Mouse (Mus musculus) hindbrain, embryonic 14.5 days (tissue): ENCODE measurements around the gene Pbx1. TPM values are rescaled to one million over a fixed set of nuclear protein-coding genes. Genes with fewer than 3 reads are reported as not detected.

ENCODE experiments used
- ATAC-seq: fragments of 200-750 bp; cut with Nextera tagmentation; 2 replicates; pipeline ENCODE4 v1.8.0; 2017; ENCODE audit warnings: moderate number of reproducible peaks, mild to moderate bottlenecking, moderate TSS enrichment, moderate library complexity; ENCODE audit not compliant: low FRiP score
- DNase-seq: peaks from one replicate; pipeline ENCODE4 v3.0.0-alpha.2; 2015; ENCODE audit warnings: low spot score
- H3K27ac ChIP-seq: fragments of 300-500 bp; sonication (generic); 2 replicates; pipeline ENCODE4 v1.5.1; 2014; ENCODE audit warnings: mild to moderate bottlenecking, moderate library complexity
- H3K27me3 ChIP-seq: fragments of 300-500 bp; sonication (generic); 2 replicates; pipeline ENCODE4 v1.6.1; 2014; ENCODE audit warnings: mild to moderate bottlenecking, low read length, mixed read lengths; ENCODE audit not compliant: control insufficient read depth, insufficient read depth
- H3K36me3 ChIP-seq: fragments of 300-500 bp; sonication (generic); replicated peaks from 2 replicates; pipeline ENCODE4 v1.6.1; 2014; ENCODE audit not compliant: control insufficient read depth, insufficient read depth
- H3K4me1 ChIP-seq: fragments of 300-500 bp; sonication (generic); replicated peaks from 2 replicates; pipeline ENCODE4 v1.6.1; 2014; ENCODE audit warnings: antibody characterized with exemption, low read length, mixed read lengths; ENCODE audit not compliant: control insufficient read depth, insufficient read depth
- H3K4me2 ChIP-seq: fragments of 300-500 bp; sonication (generic); replicated peaks from 2 replicates; pipeline ENCODE4 v1.6.1; 2014; ENCODE audit warnings: mild to moderate bottlenecking, moderate library complexity
- H3K4me3 ChIP-seq: fragments of 300-500 bp; sonication (generic); replicated peaks from 2 replicates; pipeline ENCODE4 v1.5.1; 2014; ENCODE audit warnings: mild to moderate bottlenecking, low read length
- H3K9ac ChIP-seq: fragments of 300-500 bp; sonication (generic); 2 replicates; pipeline ENCODE4 v1.6.1; 2014
- H3K9me3 ChIP-seq: fragments of 300-500 bp; sonication (generic); 2 replicates; pipeline ENCODE4 v1.6.1; 2016; ENCODE audit warnings: low read length; ENCODE audit not compliant: control insufficient read depth
- WGBS: fragments of 180-500 bp; shearing (Covaris S2); extraction: QIAGEN DNeasy Blood & Tissue Kit; methylation state at CpG from one replicate; pipeline ENCODE4 v1.1.7; 2014; 5-methylcytosine and 5-hydroxymethylcytosine counted together
- polyA plus RNA-seq: library from polyadenylated mRNA; unstranded; fragments of >200 nt; fragmentation: Nextera tagmentation; extraction: Ambion mirVana; gene quantifications from 2 replicates; pipeline ENCODE4 v1.2.1, GENCODE M21; 2014

Pbx1 gene
- polyA plus RNA-seq, 1 experiment from 2014 or later, result 46.3 TPM

DNA sequence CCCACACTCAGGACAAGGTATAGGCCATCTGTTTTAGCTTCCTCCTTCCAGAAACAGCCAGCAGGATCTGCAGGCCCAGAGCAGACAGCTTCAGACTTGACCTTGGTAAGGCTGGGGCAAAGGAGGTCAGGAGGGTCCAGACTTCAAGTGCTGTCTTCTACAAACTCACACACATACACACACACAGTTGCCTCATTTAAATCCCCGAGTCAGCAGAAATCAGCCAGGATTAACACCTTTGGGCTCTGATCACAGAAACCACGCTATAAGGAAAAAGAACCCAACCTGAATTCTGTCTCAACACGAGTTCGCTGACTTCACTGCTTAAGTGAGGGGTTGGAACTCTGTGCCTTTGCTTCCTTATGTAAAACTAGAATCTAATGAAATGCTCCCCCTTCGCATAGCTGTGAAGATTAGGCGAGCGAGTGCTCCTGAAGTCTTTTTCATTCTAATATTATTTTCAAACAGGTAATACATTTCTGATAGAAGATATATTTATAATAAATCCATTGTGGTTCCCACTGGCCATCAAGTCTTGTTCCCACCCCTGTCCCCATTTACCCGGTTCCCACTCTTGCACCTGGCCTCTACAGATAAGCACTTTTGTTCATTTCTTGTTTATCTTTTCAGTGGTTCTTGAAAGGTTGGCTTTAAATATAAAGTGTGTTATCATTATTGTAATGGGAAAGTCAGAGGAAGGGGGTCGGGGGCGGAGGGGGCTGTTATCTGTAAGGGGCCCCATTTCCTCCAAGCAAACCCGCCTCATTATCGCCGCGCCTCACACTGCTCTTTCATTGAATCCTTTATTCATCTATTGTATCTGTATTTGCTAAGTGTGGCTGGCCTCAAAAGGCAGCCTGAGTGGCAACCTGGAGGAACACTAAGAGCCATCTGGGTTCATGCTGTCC, 124.5 kb downstream of the Pbx1 start:
- no peak overlapping the region for H3K4me2 ChIP-seq
- WGBS, result 61% methylated on average over 14 of the region's 14 CpGs
- H3K4me3 ChIP-seq, result no peak overlapping the region
- ATAC-seq, result no peak
- no peak overlapping the region for H3K9ac ChIP-seq
- DNase-seq, result no peak
- no peaks in the 10 kb centered on the region for H3K27me3 ChIP-seq
- no peak overlapping the region for H3K27ac ChIP-seq
- no peaks in the 10 kb centered on the region for H3K9me3 ChIP-seq
- H3K4me1 ChIP-seq, result peaks cover 28% of the 10 kb centered on the region
- no peaks in the 10 kb centered on the region for H3K36me3 ChIP-seq

DNA sequence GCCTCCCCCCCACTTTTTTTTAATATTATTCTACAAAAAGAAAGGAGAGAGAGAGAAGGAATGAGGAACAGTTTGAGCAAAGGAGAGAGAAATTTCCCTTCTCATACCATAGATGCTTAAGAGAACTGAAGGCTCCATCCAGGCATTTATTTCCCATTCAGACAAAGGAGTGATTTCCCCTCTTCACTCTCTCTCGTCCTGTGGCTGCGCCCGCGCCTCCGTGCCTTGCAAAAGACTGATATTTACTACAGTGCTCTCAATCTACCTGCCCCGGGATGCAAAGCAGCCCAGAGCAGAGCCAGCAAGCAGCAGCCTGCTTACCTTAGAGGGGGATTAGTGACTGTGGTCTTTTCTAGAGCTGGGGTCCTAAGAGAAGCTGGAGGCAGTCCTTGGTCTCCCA, 131.6 kb downstream of the Pbx1 start:
- H3K9ac ChIP-seq, result peak overlapping the region; percentile 57
- H3K4me3 ChIP-seq, result no peak overlapping the region
- ATAC-seq (no peak), DNase-seq (no peak)
- H3K27ac ChIP-seq, result peak overlapping the region; percentile 87
- 62% methylated on average over 6 of the region's 6 CpGs for WGBS
- H3K4me1 ChIP-seq, result peaks cover 31% of the 10 kb centered on the region
- H3K9me3 ChIP-seq, result 0 out of 2 replicates have a peak, but pooled peaks cover 3% of the 10 kb centered on the region
- peak overlapping the region; percentile 34 for H3K4me2 ChIP-seq
- no peaks in the 10 kb centered on the region for H3K27me3 ChIP-seq
- no peaks in the 10 kb centered on the region for H3K36me3 ChIP-seq

DNA sequence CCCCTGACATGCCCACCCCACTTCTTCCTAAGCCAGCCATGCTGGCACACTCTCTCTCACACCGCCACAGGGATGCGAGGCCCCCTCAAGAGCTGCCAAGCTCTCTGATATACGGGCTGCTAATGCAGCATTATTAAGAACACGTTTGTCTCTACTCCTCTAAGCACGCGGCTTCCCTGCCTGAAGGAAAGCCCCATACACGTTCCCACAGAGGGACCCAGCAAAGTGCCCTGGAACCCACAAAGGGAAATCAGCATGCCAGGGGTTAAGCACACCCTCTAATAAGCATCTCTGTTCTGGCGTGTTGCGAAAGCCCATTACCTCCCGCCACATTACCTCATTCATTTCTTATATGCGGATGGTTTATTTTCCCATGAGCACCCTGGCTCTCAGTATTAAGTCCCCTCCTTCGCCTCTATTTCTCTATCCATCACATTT, 132.1 kb downstream of the Pbx1 start:
- Histone ChIP-seq H3K27me3 (no peaks in the 10 kb centered on the region), H3K4me2 (peak overlapping the region; percentile 34), H3K9me3 (0 out of 2 replicates have a peak, but pooled peaks cover 3% of the 10 kb centered on the region), H3K4me1 (peaks cover 31% of the 10 kb centered on the region), H3K4me3 (no peak overlapping the region), H3K9ac (peak overlapping the region; percentile 57), H3K36me3 (no peaks in the 10 kb centered on the region), H3K27ac (peak overlapping the region; percentile 87)
- DNase-seq (no peak), ATAC-seq (peak; percentile 70)
- WGBS, result 29% methylated on average over 12 of the region's 12 CpGs

DNA sequence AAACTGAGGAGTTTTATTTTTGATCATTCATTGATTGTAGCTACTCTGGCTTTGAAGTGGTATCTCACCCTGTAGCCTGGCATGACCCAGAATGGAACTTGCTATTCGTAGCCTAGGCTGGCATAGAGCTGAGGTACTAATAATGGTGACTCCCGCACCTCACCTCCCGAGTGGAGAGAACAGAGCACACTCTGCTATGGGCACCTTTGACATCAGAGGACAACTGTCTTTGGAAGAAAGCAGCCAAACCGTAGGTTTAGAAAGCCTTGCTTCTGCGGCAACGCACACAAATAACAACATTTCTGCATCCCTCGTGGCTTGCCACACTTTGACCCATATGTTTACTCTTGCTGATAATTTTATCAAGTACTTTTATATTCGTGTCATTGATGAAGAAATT, 132.9 kb downstream of the Pbx1 start:
- Histone ChIP-seq H3K9ac (no peak overlapping the region), H3K4me1 (peaks cover 31% of the 10 kb centered on the region), H3K27ac (peak overlapping the region; percentile 87; the same call in 1 of the 2 replicates), H3K4me2 (no peak overlapping the region), H3K36me3 (no peaks in the 10 kb centered on the region), H3K27me3 (no peaks in the 10 kb centered on the region), H3K9me3 (0 out of 2 replicates have a peak, but pooled peaks cover 3% of the 10 kb centered on the region), H3K4me3 (no peak overlapping the region)
- ATAC-seq (no peak), DNase-seq (no peak)
- 87% methylated on average over 8 of the region's 8 CpGs for WGBS

DNA sequence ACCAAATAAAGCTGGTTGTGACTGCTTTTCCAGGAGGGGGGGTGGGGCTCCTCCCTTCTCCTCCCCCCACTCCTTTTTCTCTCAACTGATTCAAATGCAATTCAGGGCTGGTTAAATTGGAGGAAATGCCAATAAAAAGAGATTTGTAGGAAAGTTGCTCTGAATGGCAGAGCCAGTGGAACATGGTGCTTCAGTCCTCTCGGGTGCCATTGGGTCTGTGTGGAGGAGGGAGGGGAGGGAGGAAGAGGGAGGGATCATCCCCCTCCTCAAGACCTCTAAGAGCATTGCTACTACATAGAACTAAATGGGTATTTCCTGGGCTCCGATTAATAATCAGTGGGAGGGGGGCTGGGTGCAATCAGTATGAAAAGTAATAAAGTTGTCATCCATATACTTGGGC, 135.8 kb downstream of the Pbx1 start:
- Histone ChIP-seq H3K4me2 (no peak overlapping the region), H3K36me3 (no peaks in the 10 kb centered on the region), H3K9ac (no peak overlapping the region), H3K4me3 (no peak overlapping the region), H3K27me3 (no peaks in the 10 kb centered on the region), H3K4me1 (peaks cover 40% of the 10 kb centered on the region), H3K27ac (no peak overlapping the region), H3K9me3 (0 out of 2 replicates have a peak, but pooled peaks cover 3% of the 10 kb centered on the region)
- DNase-seq (no peak), ATAC-seq (no peak)
- 52% methylated on average over 2 of the region's 2 CpGs for WGBS

DNA sequence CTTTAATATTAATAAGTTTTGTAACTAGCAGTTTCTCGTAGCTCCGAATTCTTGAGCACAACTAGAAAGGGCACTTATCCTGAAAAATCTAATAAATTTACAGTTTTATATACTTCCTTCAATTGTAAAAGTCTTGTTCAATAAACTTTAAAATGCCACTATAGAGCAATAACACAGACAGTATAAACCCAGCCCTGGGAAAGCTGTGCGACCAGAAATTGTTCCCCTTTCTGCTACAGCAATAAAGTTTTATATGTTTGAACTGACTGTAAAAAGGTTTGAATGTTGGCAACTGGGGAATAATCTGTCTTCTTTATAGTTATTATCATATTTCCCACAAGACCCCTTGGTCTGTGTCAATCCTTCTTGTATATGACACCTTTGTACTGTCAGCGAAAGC, 136.3 kb downstream of the Pbx1 start:
- H3K4me3 ChIP-seq, result no peak overlapping the region
- 0 out of 2 replicates have a peak, but pooled peaks cover 3% of the 10 kb centered on the region for H3K9me3 ChIP-seq
- H3K4me2 ChIP-seq, result no peak overlapping the region
- no peak overlapping the region for H3K9ac ChIP-seq
- 81% methylated on average over 4 of the region's 4 CpGs for WGBS
- H3K4me1 ChIP-seq, result peaks cover 40% of the 10 kb centered on the region
- no peaks in the 10 kb centered on the region for H3K36me3 ChIP-seq
- ATAC-seq (no peak), DNase-seq (no peak)
- no peaks in the 10 kb centered on the region for H3K27me3 ChIP-seq
- H3K27ac ChIP-seq, result no peak overlapping the region

DNA sequence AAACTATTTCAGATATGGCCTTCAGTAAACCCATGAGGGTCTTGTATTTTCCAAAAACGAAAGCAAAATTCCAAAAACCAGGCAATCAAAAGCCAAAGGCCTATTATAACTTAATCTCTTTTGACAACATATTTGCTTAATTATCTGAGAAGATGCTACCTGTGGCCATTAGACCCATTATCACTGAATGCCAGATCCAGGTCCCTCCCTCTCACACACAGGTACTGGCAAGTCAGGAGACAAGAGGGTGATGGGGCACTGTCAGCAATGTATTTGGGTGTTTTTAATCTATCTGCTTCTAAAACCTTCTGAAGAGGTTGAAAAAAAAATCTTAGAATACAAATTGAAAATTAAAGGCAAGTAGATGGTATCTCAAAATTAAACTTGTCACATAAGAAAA, 138.4 kb downstream of the Pbx1 start:
- WGBS, result 93% methylated on average over 1 of the region's 1 CpGs
- no peak for DNase-seq

DNA sequence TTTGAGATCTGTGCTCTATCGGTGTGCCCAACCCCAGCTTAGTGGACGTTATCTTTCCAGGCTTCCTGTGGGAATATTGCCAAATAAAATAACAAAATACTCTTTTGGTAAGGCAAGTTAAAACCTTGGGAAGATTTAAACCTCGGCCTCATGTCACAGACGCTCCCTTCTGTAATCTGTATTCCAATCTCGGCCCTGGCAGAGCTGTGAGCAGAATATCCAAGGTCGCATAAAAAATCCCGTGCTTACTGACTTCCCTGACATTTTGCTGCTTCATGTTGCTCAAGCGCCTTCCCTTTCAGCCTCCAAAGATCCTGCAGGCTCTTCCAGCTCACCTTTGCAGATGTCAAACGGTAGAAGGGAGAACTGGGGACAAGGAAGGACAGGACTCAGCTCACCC, 140.0 kb downstream of the Pbx1 start:
- 53% methylated on average over 9 of the region's 9 CpGs for WGBS
- peaks cover 59% of the 10 kb centered on the region for H3K4me1 ChIP-seq
- no peak for DNase-seq
- H3K27ac ChIP-seq, result peak overlapping the region; percentile 66
- no peaks in the 10 kb centered on the region for H3K27me3 ChIP-seq
- H3K9me3 ChIP-seq, result no peaks in the 10 kb centered on the region
- H3K9ac ChIP-seq, result no peak overlapping the region
- no peak overlapping the region for H3K4me3 ChIP-seq
- no peak for ATAC-seq
- no peaks in the 10 kb centered on the region for H3K36me3 ChIP-seq
- no peak overlapping the region for H3K4me2 ChIP-seq

More for the DNA sequence above, 138.4 kb downstream of the Pbx1 start:
- Histone ChIP-seq H3K27me3 (no peaks in the 10 kb centered on the region), H3K4me2 (no peak overlapping the region), H3K9ac (no peak overlapping the region), H3K36me3 (no peaks in the 10 kb centered on the region), H3K4me1 (peaks cover 43% of the 10 kb centered on the region), H3K27ac (no peak overlapping the region), H3K4me3 (no peak overlapping the region), H3K9me3 (0 out of 2 replicates have a peak, but pooled peaks cover 3% of the 10 kb centered on the region)
- ATAC-seq, result no peak

DNA sequence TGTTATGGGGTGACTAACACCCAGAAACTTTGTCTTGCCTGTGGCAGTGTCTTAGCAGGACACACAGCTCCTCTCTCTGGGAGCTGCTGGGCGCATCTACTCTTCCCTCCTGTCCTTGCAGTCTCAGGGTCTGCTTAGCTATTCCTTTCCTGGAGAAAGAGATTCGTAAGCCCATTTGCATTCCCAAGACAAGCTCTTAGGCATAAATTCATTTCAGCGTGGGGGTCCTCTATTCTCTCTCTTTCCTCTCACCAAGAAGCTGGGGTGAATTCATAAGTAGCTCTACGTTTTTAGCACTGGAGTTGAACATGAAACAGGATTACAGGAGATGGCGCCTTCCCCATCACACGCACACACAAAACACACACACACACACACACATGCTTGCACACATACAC, 140.4 kb downstream of the Pbx1 start:
- Histone ChIP-seq H3K4me2 (no peak overlapping the region; the same call in 1 of the 2 replicates), H3K27ac (peak overlapping the region; percentile 66), H3K36me3 (no peaks in the 10 kb centered on the region), H3K27me3 (no peaks in the 10 kb centered on the region), H3K9ac (no peak overlapping the region; the same call in 1 of the 2 replicates), H3K4me3 (no peak overlapping the region), H3K9me3 (no peaks in the 10 kb centered on the region), H3K4me1 (peaks cover 63% of the 10 kb centered on the region)
- DNase-seq (no peak), ATAC-seq (no peak)
- WGBS, result 42% methylated on average over 6 of the region's 6 CpGs
